Mouse (Mus musculus): ENCODE measurements at regions not wholly inside any gene's neighbourhood (a gene's known extent, or its start where the extent isn't known, plus 50 kb on each side); places are given as distances from the start of the nearest gene placed in this dataset.
A peak's percentile ranks its signal among the peaks of the same experiment; 100 is the strongest.

GRCm38 (mm10) chrX:68313486-68313885 lies 364.9 kb upstream of the Fmr1 start:
- DNase-seq = peak; percentile 69

Measured in right cerebral cortex, postnatal 4 days (tissue).